Mouse (Mus musculus) embryonic fibroblast, embryonic 13.5 days (primary cell): ENCODE measurements around the gene Card9.

Experiments used
- CTCF ChIP-seq: IDR thresholded peaks from 2 replicates; pipeline ENCODE4 v1.5.1; 2011; ENCODE audit warnings: mild to moderate bottlenecking, control low read depth, low read length, moderate library complexity, borderline replicate concordance; ENCODE audit not compliant: insufficient read depth
- POLR2A ChIP-seq: IDR thresholded peaks from 2 replicates; pipeline ENCODE4 v1.6.1; 2011; ENCODE audit warnings: low read depth, mild to moderate bottlenecking, control low read depth, low read length, moderate library complexity

DNA sequence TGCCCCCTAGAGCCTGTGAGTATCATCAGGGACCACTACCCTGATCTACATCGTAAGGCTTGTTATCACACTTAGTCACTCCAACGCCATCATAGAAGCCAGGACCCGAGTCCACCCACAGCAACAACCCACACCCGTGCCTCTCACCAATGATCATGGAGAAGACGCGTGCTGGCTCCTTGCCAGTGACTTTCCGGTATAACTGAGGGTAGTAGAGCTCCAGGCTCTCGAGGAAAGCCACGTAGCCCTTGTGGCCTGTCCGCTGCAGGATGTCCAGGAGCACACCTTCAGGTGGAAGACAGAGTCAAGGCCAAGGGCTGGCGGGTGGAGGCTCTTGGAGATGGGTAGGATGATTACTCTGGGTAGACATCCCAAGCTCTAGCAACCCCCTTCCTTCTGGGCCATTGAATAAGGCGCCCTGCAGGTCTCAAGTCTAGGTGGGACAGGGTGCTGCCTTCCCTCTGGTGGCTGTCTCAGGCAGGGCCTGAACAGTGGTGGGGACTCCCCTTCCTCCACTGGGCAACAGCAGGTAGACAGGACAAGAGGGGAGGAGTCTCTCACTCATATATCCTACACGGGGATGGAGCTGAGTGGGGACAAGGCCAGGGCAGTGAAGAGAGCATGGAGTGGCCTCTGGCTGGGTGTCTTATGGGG lies 1.9 kb downstream of the Card9 start:
- no peak for TF ChIP-seq POLR2A
- no peak for TF ChIP-seq CTCF
